Mouse (Mus musculus): ENCODE data around the gene Gm19426. TPM values are rescaled to one million over a fixed set of nuclear protein-coding genes. Genes with fewer than 3 reads are reported as not detected.
A peak's percentile ranks its signal among the peaks of the same experiment; 100 is the strongest.
"Not testable (repeated sequence)": the region's sequence is repeated elsewhere in the genome, so short reads cannot be mapped to it uniquely, and the experiment has no call there.

The Gm19426 gene
- polyA plus RNA-seq, 1 experiment from 2014 or later: 4.4 TPM

DNA sequence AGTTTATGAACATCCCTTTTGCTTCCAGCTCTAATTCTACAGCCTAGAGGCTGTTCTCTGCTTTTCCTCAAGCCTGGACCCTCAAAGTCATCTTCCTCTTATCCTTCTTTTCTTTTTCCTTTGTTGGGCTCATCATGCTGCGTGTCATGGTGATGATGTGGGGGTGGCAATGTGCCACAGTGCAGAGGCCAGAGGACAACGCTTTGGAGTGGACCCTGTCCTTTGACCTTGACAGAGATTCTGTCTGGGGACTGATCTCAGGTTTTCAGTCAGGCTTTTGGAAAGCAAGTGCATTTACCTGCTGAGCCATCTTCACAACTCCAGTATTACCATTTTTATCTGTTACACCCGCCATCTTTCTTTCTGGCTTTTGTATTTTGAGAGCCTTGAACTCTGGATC is 12.2 kb downstream of the Gm19426 start:
- H3K27me3 ChIP-seq (ENCODE audit: control insufficient read depth, insufficient read depth, low read length): no peaks in the 10 kb centered on the region
- peaks cover 14 to 25% of the 10 kb centered on the region in 2 experiments for H3K4me1 ChIP-seq (ENCODE audit: control insufficient read depth in 2 of 2, insufficient read depth in 2 of 2, low read length in 2 of 2)
- H3K27ac ChIP-seq (replicated peaks in 1 of 2; ENCODE audit: control insufficient read depth in 1 of 2, insufficient read depth in 1 of 2, low read depth in 2 of 2, low read length in 2 of 2): no peak overlapping the region
- H3K4me3 ChIP-seq (ENCODE audit: control insufficient read depth in 1 of 2, insufficient read depth in 1 of 2, low read depth in 1 of 2, low read length in 2 of 2): no peak overlapping the region
- H3K4me2 ChIP-seq (ENCODE audit: low read length): no peak overlapping the region
- no peaks in the 10 kb centered on the region for H3K9me3 ChIP-seq (ENCODE audit: control insufficient read depth, low read length)
- no peaks in the 10 kb centered on the region for H3K36me3 ChIP-seq (ENCODE audit: control insufficient read depth, insufficient read depth, low read length)
- no peak for ATAC-seq (ENCODE audit: insufficient number of reproducible peaks, insufficient read depth, low FRiP score, low read depth)
- 78% methylated on average over 3 of the region's 3 CpGs for WGBS
- H3K9ac ChIP-seq (ENCODE audit: low read length): no peak overlapping the region

- H3K4me2 ChIP-seq (ENCODE audit: low read length); H3K9ac ChIP-seq (ENCODE audit: low read length): not testable (repeated sequence)
Observed at GRCm38 (mm10) chr2:84728191-84728590, 15.3 kb downstream of the Gm19426 start.

DNA sequence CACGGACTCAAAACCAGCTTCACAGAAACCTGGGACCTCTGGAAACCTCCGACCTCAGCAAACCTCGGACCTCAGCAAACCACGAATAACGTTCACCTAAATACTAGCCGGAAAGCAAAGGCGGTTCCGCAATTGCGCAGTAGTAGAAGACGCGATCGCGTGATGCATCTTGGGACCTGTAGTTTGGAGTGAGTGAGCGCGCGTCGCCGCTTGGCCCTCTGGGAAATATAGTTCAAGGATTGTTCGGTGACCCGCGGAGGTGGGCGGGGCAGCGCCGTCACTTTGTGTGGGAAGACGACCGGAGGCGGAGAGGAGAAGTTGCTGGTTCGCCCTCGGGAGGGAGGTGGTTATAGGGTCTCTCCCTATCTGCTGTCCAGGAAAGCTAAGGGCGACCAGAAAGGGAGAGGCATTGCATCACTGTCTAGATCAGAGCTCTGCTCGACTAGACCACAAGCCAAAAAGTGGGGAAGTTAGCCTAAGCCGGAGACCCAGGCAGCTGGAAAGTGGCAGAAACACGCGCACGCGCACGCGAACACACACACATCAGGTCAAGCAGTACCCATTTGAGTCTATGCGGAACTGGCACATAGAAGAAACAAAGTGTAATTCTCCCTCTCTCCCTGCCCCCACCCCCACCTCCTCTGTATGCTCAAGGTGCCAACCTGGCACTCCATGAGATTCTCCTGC is 16.1 kb downstream of the Gm19426 start, which contains the start of gene Clp1:
Gene Clp1 (minus strand): TSS at position 179 of the 687 bp plus-strand sequence.
- Histone ChIP-seq H3K36me3 (ENCODE audit: control insufficient read depth, insufficient read depth, low read length) (peaks cover 32% of the 10 kb centered on the region), H3K27me3 (ENCODE audit: control insufficient read depth, insufficient read depth, low read length) (no peaks in the 10 kb centered on the region), H3K9ac (ENCODE audit: low read length) (peak within 1 kb of the TSS; percentile 81), H3K4me1 (ENCODE audit: control insufficient read depth in 2 of 2, insufficient read depth in 2 of 2, low read length in 2 of 2) (peaks cover 2 to 17% of the 10 kb centered on the region in 2 experiments; a peak in 3 of 4 replicates), H3K9me3 (ENCODE audit: control insufficient read depth, low read length) (no peaks in the 10 kb centered on the region), H3K27ac (replicated peaks in 1 of 2; ENCODE audit: control insufficient read depth in 1 of 2, insufficient read depth in 1 of 2, low read depth in 2 of 2, low read length in 2 of 2) (peak within 1 kb of the TSS; percentile 86 to 90), H3K4me2 (ENCODE audit: low read length) (peak within 1 kb of the TSS; percentile 96), H3K4me3 (ENCODE audit: control insufficient read depth in 1 of 2, insufficient read depth in 1 of 2, low read depth in 1 of 2, low read length in 2 of 2) (peak within 1 kb of the TSS; percentile 66 to 71)
- peak; percentile 96 for ATAC-seq (ENCODE audit: insufficient number of reproducible peaks, insufficient read depth, low FRiP score, low read depth)
- under 1% methylated on average over 39 of the region's 39 CpGs for WGBS

More at GRCm38 (mm10) chr2:84728191-84728590, 15.3 kb downstream of the Gm19426 start:
- Histone ChIP-seq H3K36me3 (ENCODE audit: control insufficient read depth, insufficient read depth, low read length) (peaks cover 28% of the 10 kb centered on the region), H3K4me1 (ENCODE audit: control insufficient read depth in 2 of 2, insufficient read depth in 2 of 2, low read length in 2 of 2) (peaks cover 2 to 17% of the 10 kb centered on the region in 2 experiments; a peak in 3 of 4 replicates)
- not testable (repeated sequence) for H3K27me3 ChIP-seq (ENCODE audit: control insufficient read depth, insufficient read depth, low read length); H3K4me3 ChIP-seq (ENCODE audit: control insufficient read depth in 1 of 2, insufficient read depth in 1 of 2, low read depth in 1 of 2, low read length in 2 of 2); H3K27ac ChIP-seq (replicated peaks in 1 of 2; ENCODE audit: control insufficient read depth in 1 of 2, insufficient read depth in 1 of 2, low read depth in 2 of 2, low read length in 2 of 2); H3K9me3 ChIP-seq (ENCODE audit: control insufficient read depth, low read length); ATAC-seq (ENCODE audit: insufficient number of reproducible peaks, insufficient read depth, low FRiP score, low read depth)
- 78% methylated on average over 5 of the region's 5 CpGs for WGBS

DNA sequence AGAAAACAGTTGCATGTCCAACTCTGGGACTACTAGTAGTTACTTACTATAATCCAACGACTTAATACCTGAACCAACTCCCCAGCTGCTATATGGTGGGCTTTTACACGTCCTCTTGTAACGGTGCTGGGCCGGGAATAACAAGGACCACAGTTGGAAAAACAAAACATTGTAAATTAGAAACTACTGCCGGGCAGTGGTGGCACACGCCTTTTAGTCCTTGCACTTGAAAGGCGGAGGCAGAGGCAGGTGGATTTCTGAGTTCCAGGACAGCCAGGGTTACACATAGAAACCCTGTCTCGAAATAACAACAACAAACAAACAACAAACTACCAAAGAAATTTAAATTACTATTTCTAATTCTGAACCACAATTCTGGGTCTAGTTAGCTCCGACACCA is 16.7 kb downstream of the Gm19426 start:
- Histone ChIP-seq H3K27me3 (ENCODE audit: control insufficient read depth, insufficient read depth, low read length) (no peaks in the 10 kb centered on the region), H3K9ac (ENCODE audit: low read length) (peak overlapping the region; percentile 81), H3K36me3 (ENCODE audit: control insufficient read depth, insufficient read depth, low read length) (peaks cover 32% of the 10 kb centered on the region), H3K4me3 (ENCODE audit: control insufficient read depth in 1 of 2, insufficient read depth in 1 of 2, low read depth in 1 of 2, low read length in 2 of 2) (peak overlapping the region; percentile 61 to 71), H3K27ac (replicated peaks in 1 of 2; ENCODE audit: control insufficient read depth in 1 of 2, insufficient read depth in 1 of 2, low read depth in 2 of 2, low read length in 2 of 2) (peak overlapping the region in 1 of 2 experiments; percentile 90; a peak in 1 of 4 replicates), H3K4me2 (ENCODE audit: low read length) (peak overlapping the region; percentile 96), H3K9me3 (ENCODE audit: control insufficient read depth, low read length) (no peaks in the 10 kb centered on the region), H3K4me1 (ENCODE audit: control insufficient read depth in 2 of 2, insufficient read depth in 2 of 2, low read length in 2 of 2) (peaks cover 2 to 17% of the 10 kb centered on the region in 2 experiments; a peak in 3 of 4 replicates)
- WGBS: 3% methylated on average over 9 of the region's 9 CpGs
- ATAC-seq (ENCODE audit: insufficient number of reproducible peaks, insufficient read depth, low FRiP score, low read depth): no peak

DNA sequence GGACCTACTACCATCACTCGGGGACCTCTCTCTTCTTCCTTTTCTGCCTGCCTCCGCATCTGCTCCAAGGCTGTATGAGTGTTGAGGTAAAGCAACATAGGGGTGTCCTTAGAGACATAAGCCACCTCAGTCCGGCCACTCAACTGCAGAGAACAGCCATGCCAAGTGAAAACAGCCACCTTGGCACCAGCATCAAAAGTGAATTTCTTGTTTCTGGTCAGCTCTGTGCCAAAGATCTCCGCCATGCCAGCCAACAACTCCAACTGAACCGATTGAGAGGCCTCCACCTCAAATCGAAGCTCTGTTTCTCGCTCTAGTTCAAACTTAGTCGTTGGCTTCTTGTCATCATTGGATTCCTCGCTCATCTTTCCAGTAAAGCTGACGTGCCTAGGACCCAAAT is 17.7 kb downstream of the Gm19426 start:
- peaks cover 2 to 17% of the 10 kb centered on the region in 2 experiments; a peak in 3 of 4 replicates for H3K4me1 ChIP-seq (ENCODE audit: control insufficient read depth in 2 of 2, insufficient read depth in 2 of 2, low read length in 2 of 2)
- no peak overlapping the region for H3K27ac ChIP-seq (replicated peaks in 1 of 2; ENCODE audit: control insufficient read depth in 1 of 2, insufficient read depth in 1 of 2, low read depth in 2 of 2, low read length in 2 of 2)
- no peak for ATAC-seq (ENCODE audit: insufficient number of reproducible peaks, insufficient read depth, low FRiP score, low read depth)
- WGBS: 89% methylated on average over 10 of the region's 10 CpGs
- H3K9me3 ChIP-seq (ENCODE audit: control insufficient read depth, low read length): no peaks in the 10 kb centered on the region
- peaks cover 32% of the 10 kb centered on the region for H3K36me3 ChIP-seq (ENCODE audit: control insufficient read depth, insufficient read depth, low read length)
- no peaks in the 10 kb centered on the region for H3K27me3 ChIP-seq (ENCODE audit: control insufficient read depth, insufficient read depth, low read length)
- H3K4me3 ChIP-seq (ENCODE audit: control insufficient read depth in 1 of 2, insufficient read depth in 1 of 2, low read depth in 1 of 2, low read length in 2 of 2): no peak overlapping the region
- no peak overlapping the region; the same call in 1 of the 2 replicates for H3K9ac ChIP-seq (ENCODE audit: low read length)
- no peak overlapping the region; the same call in 1 of the 2 replicates for H3K4me2 ChIP-seq (ENCODE audit: low read length)

DNA sequence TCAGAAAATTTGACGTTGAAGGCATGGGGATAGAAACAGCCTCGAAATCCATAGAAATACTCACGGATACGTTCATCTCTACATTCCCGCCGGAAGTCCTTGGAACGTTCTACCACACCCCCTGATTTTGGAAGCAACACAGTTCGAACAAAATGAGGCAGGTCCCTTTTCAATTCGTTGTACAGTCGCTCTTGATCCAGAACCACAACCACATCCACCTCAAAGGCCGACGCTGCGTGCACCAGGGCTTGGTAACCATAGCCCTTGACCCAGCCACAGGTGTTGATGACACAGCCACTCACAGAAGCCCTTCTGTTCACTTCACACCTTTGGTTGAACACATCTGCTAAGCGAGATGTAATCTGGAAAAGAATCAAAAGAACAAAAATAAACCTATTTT is 19.6 kb downstream of the Gm19426 start:
- no peaks in the 10 kb centered on the region for H3K9me3 ChIP-seq (ENCODE audit: control insufficient read depth, low read length)
- H3K36me3 ChIP-seq (ENCODE audit: control insufficient read depth, insufficient read depth, low read length): peaks cover 32% of the 10 kb centered on the region
- H3K4me2 ChIP-seq (ENCODE audit: low read length): no peak overlapping the region
- H3K4me3 ChIP-seq (ENCODE audit: control insufficient read depth in 1 of 2, insufficient read depth in 1 of 2, low read depth in 1 of 2, low read length in 2 of 2): no peak overlapping the region
- WGBS: 91% methylated on average over 14 of the region's 14 CpGs
- peaks cover 2 to 17% of the 10 kb centered on the region in 2 experiments; a peak in 3 of 4 replicates for H3K4me1 ChIP-seq (ENCODE audit: control insufficient read depth in 2 of 2, insufficient read depth in 2 of 2, low read length in 2 of 2)
- H3K27ac ChIP-seq (replicated peaks in 1 of 2; ENCODE audit: control insufficient read depth in 1 of 2, insufficient read depth in 1 of 2, low read depth in 2 of 2, low read length in 2 of 2): no peak overlapping the region
- H3K27me3 ChIP-seq (ENCODE audit: control insufficient read depth, insufficient read depth, low read length): no peaks in the 10 kb centered on the region
- ATAC-seq (ENCODE audit: insufficient number of reproducible peaks, insufficient read depth, low FRiP score, low read depth): no peak
- no peak overlapping the region for H3K9ac ChIP-seq (ENCODE audit: low read length)

DNA sequence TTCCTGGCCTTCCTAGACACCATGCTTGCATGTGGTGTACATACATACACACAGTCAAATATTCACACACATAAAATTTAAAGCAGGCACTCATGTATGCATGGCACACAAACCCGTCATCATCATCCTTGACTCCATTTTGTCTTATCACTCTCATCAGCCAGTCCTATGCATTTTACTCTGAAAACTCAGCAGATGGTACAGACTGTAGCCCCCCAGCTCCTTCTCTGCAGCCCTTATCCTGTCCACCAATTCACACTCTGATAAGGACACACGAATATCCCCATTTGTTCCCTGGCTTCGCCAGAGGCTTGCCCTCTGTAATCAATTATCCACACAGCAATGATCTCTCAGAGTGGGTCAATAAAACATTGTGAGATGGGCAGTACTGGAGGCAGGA is 22.3 kb downstream of the Gm19426 start:
- WGBS: 62% methylated on average over 3 of the region's 3 CpGs

More for the DNA sequence above, 22.3 kb downstream of the Gm19426 start:
- Histone ChIP-seq H3K27ac (replicated peaks in 1 of 2; ENCODE audit: control insufficient read depth in 1 of 2, insufficient read depth in 1 of 2, low read depth in 2 of 2, low read length in 2 of 2) (no peak overlapping the region), H3K4me1 (ENCODE audit: control insufficient read depth in 2 of 2, insufficient read depth in 2 of 2, low read length in 2 of 2) (peaks cover 0 to 12% of the 10 kb centered on the region in 2 experiments; a peak in 3 of 4 replicates), H3K9me3 (ENCODE audit: control insufficient read depth, low read length) (no peaks in the 10 kb centered on the region), H3K4me3 (ENCODE audit: control insufficient read depth in 1 of 2, insufficient read depth in 1 of 2, low read depth in 1 of 2, low read length in 2 of 2) (no peak overlapping the region), H3K36me3 (ENCODE audit: control insufficient read depth, insufficient read depth, low read length) (peaks cover 32% of the 10 kb centered on the region), H3K27me3 (ENCODE audit: control insufficient read depth, insufficient read depth, low read length) (no peaks in the 10 kb centered on the region), H3K9ac (ENCODE audit: low read length) (no peak overlapping the region), H3K4me2 (ENCODE audit: low read length) (no peak overlapping the region)
- ATAC-seq (ENCODE audit: insufficient number of reproducible peaks, insufficient read depth, low FRiP score, low read depth): no peak

Data from heart, embryonic 14.5 days (tissue).